Mouse (Mus musculus) 3134 (cell line): ENCODE data around the gene Hjurp.

Source experiments
- DNase-seq: peaks from one replicate; pipeline ENCODE4 v3.0.0-alpha.2; 2011; ENCODE audit warnings: low spot score; ENCODE audit not compliant: insufficient read length; ENCODE audit errors: extremely low read depth

The Hjurp gene

GRCm38 (mm10) chr1:88245881-88246280 lies 31.6 kb downstream of the Hjurp start:
- DNase-seq, result no peak

- no peak for DNase-seq
Measured at GRCm38 (mm10) chr1:88243861-88244260, 33.6 kb downstream of the Hjurp start.

DNA sequence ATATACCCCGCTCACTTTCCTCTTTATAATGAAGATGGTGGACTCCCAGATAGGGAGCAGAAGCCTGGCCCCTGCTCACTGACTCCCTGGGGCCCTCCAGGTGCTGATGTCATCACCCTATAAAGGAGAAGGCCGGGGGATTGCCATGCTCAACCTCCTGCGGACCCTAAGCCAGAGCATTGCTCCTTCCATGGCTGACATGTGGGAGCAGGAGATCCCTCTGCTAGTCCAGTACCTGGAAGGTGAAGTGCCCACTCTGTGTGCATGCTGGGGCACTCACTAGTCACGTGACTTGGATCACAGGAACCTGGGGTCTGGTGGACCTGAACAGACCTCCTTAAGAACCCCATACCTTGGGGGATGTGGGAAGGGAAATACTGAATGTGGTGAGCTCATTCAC lies 36.9 kb downstream of the Hjurp start:
- no peak for DNase-seq

GRCm38 (mm10) chr1:88240072-88240471 lies 37.4 kb downstream of the Hjurp start:
- no peak for DNase-seq

GRCm38 (mm10) chr1:88238771-88239170 lies 38.7 kb downstream of the Hjurp start:
- no peak for DNase-seq

DNA sequence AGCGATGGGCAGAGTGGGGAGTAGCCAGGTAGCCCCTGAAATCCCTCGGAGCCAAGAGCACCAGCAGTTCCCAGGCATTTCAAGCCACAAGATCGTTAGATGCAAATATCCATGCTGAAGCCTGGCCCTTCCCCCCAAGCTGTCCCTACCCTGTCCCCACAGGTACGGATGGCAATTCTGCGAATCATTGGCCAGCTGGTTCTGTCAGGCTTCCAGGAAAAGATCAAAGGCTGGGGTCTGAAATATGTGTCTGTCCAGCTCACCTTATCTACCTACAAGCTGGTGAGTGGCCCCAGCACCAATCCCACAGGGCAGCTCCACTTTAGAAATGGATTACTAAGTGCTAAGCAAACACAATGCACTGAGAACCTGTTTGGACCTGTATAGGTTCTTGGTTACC lies 40.1 kb downstream of the Hjurp start:
- no peak for DNase-seq

DNA sequence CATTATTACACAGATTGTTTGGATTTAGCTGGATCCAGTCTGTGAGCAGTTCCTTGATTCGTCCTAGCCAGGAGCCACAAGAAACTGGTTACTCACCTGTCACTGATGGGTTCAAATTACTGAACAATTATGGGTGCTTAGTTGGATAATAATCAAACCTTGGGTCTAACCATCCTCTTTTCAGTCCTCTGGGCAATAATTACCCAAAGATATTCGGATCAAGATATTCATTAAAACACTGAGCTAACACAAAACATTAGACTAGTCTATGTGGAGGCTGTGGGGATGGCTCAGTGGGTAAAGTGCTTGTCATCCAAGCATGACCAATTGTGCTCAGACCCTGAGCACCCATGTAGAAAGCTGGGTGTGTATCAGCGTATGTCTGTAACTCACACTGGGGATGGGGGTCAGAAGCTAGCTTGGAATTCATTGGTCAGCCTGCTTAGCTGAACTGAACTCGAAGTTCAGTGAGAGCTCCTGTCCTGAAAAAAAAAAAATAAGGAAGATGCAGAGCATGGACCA lies 41.5 kb downstream of the Hjurp start:
- no peak for DNase-seq

DNA sequence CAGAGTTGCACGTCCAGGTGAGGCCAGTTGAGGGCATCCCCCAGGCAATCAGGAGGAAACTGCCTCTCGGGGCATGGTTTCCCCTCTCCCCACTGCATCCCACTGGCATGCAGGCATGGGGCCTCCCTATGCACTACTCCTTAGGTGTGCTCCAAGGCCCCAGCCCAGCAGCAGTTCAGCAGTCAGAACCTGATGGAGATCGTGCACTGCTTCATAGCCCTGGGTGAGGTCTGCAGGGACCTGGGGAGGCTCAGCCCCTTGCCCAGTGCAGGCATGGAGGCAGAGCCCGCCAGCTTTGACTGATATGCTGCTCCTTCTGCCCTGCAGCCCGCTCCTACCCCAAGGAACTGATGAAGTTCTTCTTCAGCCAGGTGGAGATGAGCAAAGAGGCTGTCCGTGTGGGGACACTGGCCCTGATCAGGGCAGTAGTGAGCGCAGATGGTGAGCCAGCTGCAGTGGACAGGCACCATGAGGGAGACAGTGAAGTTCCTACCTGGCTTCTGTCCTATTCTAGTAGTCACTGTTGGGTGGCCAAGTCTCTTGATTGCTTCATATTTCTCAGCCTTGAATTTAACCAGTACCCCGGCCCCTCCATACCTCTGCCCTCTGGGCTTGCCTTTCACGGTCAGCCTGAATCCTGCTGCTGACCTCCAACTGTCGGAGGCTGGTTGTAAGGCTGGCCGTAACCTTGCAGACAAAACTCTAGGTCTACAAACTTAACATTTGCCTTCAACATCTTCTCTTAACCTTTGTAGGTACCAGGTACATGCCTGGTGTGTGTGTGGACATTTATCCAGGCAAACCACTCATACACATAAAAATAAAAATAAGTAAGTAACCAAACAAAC lies 42.2 kb downstream of the Hjurp start:
- no peak for DNase-seq

DNA sequence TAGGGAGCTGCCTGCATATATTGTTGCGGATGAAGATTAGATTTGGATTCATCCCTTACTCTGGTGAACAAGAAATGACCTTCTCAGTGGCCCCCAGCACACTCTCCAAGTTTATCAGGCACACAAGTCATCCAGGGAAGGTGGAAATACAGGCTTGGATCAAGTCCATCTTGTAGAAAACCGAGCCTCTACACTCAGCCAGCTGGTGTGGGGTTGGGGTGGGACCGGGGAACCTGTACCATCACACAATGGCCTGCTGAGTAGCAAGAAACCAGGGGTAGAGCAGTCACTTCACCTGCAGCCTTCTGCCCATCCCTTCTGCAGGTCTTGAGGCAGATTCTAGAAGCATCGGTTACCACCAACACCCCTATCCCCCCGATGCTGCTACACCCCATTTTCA lies 42.8 kb downstream of the Hjurp start:
- DNase-seq, result no peak

GRCm38 (mm10) chr1:88234248-88234610 lies 43.2 kb downstream of the Hjurp start:
- DNase-seq, result no peak

DNA sequence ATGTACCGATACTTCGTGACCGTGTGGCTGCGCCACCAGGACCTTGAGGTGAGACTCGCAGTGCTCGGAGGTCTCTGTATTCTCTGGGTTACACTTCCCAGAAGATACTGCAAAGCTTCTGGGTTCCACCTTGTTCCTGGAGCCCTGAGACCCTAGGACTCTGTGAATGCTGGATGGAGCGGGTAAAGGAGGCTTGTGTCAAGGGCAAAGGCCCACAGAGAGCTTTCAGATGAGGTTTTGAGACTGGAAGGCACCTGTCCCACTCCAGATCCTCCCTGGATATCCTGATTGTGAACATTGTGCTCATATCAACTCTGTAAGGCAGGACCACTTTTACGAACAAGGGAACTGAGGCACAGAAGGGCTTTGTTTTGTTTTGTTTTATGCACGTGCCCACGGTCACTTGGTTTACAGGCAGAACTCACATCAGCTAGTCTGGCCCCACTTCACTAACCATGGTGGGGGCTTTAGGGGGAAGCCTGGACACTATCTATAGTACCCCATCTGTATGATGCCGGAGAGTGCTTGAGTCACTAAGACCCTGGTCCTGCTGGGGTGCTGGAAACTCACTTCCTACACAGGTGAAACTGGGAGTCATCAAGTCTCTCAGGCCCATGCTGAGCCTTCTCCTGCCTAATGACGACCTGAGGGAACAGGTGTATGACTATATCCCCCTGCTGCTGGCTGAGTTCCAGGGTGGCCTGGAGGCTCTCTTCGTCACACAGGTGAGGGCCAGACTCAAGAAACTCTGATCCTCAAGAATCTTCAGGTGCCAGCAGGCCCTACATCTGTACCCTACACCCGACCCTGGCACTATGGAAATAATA lies 43.8 kb downstream of the Hjurp start:
- DNase-seq, result no peak

DNA sequence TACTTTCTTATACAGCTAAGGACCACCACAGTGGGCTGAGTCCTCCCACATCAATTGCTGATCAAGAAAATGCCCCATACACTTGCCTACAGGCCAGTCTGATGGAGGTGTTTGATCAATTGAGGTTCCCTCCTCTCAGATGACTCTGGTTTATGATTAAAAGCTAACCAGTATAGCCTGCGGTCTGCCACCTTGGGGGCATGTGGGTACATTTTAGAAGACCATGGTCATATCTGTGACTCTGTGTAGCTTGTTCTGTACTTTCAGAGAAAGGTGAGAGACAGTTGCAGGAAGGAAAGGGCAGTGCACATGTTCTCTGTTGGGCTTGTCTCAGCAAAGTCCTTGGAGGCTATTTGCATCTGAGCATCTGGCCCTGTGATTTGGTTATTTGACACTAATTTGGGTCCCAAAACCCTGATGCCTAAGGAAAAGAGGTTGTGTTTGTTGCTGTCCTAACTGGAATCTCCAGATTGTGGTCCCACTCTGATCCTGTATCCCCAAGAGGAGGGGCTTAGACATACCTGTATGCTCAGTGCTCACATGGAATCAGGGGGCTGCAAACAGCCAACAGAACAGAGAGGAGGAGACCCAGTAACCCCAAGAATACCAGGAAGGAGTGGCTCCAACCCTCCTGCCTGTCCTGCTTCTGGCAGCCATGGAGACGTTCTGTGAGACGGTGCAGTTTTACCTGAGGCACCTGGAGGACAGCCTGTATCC lies 44.6 kb downstream of the Hjurp start:
- no peak for DNase-seq

DNA sequence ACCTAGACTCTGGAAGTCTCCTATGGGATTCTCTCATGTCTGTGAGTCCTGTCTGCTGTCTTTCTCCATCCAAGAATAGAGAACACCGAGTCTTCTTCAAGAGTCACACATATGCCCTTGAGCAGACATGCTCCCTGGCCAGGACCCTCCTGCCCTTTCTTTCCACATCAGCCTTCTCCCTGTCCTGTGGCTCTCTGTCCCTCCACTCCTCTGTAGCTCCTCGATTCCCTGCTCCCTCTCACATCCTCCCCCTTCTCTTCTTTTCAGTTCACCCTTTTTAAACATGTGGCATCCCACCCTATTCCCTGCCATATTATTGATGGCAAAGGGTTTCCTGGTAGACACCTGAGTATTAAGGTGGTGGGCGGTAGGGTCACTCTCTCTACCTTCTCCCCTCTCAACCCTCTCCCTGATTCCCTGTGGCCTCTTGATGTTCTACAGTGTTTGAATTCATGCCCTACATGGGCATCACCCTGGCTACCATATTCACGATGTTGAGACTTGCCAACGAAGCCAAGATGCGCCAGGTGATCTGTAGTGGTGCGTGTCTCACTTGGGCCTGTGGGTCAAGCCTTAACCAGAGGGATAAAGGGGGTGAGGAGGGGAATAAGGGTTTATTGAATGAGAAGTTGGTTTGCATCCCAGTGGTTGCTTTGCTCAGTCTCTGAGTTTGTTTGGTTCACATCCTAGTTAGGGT lies 45.5 kb downstream of the Hjurp start:
- DNase-seq, result no peak

- no peak for DNase-seq
Measured at GRCm38 (mm10) chr1:88230981-88231802, 46.2 kb downstream of the Hjurp start.

DNA sequence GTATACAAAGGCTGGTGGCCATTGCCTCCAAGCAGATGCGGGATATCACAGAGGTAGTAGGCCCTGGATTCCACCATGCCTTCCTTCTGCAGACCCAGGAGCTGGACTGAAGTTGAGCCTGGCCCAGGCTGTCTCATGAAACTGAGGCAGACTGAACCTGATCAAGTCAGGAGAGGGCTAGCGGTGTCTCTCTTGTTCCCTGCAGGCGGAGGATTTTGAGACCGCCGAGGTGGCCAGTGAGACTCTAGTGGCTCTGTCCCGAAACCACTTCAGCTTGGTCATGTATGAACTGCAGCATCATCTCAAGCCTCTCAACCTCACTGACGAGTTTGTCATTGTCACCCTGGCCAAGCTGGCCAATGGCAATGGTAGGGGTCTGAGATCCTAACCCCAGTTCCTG lies 47.0 kb downstream of the Hjurp start:
- DNase-seq, result no peak

DNA sequence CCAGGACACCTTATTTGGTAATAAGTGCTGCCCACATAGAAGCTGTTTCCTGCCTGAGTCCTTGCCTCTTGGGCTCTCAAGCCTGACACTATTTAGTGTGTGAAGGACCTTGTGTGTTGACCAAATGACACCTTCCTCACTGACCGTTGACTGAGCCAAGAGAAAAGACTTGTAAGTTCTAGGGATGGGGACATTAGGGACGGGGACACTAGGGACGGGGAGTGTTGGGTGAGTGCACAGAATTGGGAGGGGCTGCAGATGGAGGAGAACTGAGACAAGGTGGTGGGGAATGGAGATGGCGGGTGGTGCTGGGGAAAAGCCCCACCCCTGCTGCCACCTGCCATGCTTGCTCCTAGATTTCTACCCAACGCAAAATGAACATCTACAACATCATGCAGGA lies 47.4 kb downstream of the Hjurp start:
- DNase-seq, result no peak

GRCm38 (mm10) chr1:88229566-88229965 lies 47.9 kb downstream of the Hjurp start:
- DNase-seq, result no peak

DNA sequence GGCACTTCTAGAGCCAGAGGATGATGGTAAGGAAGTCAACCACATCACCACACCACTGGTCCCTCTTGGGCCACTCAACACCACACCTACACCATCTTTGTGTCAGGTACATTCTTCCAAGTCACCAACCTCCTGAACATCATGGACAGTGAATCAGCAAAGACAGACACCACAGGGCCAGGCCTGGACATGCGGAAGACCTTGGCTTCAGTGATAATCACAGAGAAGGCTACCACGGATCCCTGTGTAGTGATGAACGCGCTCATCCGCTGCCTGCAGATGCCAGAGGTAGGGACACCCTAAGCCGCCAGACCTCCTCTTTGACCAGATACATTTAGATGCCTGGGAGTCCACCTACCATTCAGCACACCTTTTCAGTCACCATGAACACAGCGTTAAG lies 49.3 kb downstream of the Hjurp start:
- DNase-seq, result no peak

DNA sequence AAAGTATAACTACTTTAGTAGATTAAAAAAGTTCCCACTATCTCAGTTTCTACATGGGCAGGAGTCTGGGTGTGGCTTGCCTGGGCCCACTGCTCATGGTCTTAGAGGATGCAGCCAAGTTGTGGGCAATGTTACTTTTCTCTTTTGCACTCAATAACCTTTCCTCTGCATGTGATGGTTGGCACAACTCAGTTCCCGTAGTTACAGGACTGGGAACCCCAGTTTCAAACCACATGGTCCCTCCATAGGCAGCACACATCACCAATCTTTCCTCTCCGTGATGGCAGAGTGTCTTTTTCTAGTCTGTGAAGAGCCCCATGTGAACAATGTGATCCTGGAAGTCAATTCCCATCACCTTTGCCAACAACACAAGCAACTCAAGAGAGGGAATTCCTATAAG lies 50.0 kb downstream of the Hjurp start:
- no peak for DNase-seq
